Mouse (Mus musculus): ENCODE measurements around the gene Reck. TPM values are rescaled to one million over a fixed set of nuclear protein-coding genes. Genes with fewer than 3 reads are reported as not detected.

The Reck gene
- polyA plus RNA-seq, 1 experiment: 0.61 TPM

GRCm38 (mm10) chr4:43964951-43965684 lies 89.8 kb downstream of the Reck start:
- no peak overlapping the region for H3K4me3 ChIP-seq
- peak overlapping the region; percentile 28 for H3K4me2 ChIP-seq (ENCODE audit: low read depth)
- H3K27me3 ChIP-seq (ENCODE audit: control insufficient read depth, insufficient read depth, insufficient read length): no peaks in the 10 kb centered on the region
- peaks cover 83% of the 10 kb centered on the region for H3K79me2 ChIP-seq (ENCODE audit: control insufficient read depth, insufficient read depth)
- H3ac ChIP-seq (ENCODE audit: control insufficient read depth, insufficient read length): no peak overlapping the region
- TF ChIP-seq POLR2A (IDR thresholded peaks at IDR 0.05; ENCODE audit: insufficient read length, low read depth): no peak
- H3K36me3 ChIP-seq (ENCODE audit: control insufficient read depth, insufficient read depth): peaks cover 6% of the 10 kb centered on the region

- Histone ChIP-seq H3K36me3 (ENCODE audit: control insufficient read depth, insufficient read depth) (peaks cover 9% of the 10 kb centered on the region), H3K4me2 (ENCODE audit: low read depth) (peak overlapping the region; percentile 28), H3ac (ENCODE audit: control insufficient read depth, insufficient read length) (no peak overlapping the region), H3K4me3 (no peak overlapping the region), H3K79me2 (ENCODE audit: control insufficient read depth, insufficient read depth) (peaks cover 77% of the 10 kb centered on the region), H3K27me3 (ENCODE audit: control insufficient read depth, insufficient read depth, insufficient read length) (no peaks in the 10 kb centered on the region)
- TF ChIP-seq CEBPB (IDR thresholded peaks at IDR 0.05; ENCODE audit: insufficient read depth, poor library complexity, severe bottlenecking) (no peak), POLR2AphosphoS2 (IDR thresholded peaks at IDR 0.05; ENCODE audit: insufficient read length, low read depth) (no peak), TCF3 (IDR thresholded peaks at IDR 0.05; ENCODE audit: insufficient read length, low read depth) (no peak), REST (IDR thresholded peaks at IDR 0.05; ENCODE audit: insufficient read depth, insufficient read length) (no peak), SRF (IDR thresholded peaks at IDR 0.05; ENCODE audit: control insufficient read depth, insufficient read length, low read depth) (no peak), MYOG (IDR thresholded peaks at IDR 0.05; ENCODE audit: control insufficient read depth in 1 of 3, insufficient read depth in 1 of 3, insufficient read length in 2 of 3, low read depth in 2 of 3) (no peak), TCF12 (IDR thresholded peaks at IDR 0.05; ENCODE audit: insufficient read depth, poor library complexity, severe bottlenecking) (no peak)
Measured at GRCm38 (mm10) chr4:43965856-43966535, 90.7 kb downstream of the Reck start.

GRCm38 (mm10) chr4:43968650-43969049 lies 93.3 kb downstream of the Reck start:
- H3K4me2 ChIP-seq (ENCODE audit: low read depth): peak overlapping the region; percentile 94
- H3K4me3 ChIP-seq: no peak overlapping the region
- TF ChIP-seq SRF (IDR thresholded peaks at IDR 0.05; ENCODE audit: control insufficient read depth, insufficient read length, low read depth) (no peak), MYOD1 (IDR thresholded peaks at IDR 0.05; ENCODE audit: control insufficient read depth in 1 of 3, insufficient read length in 2 of 3, low read depth in 2 of 3) (peak in 2 of 3 experiments; percentile 44 to 49), MYOG (IDR thresholded peaks at IDR 0.05; ENCODE audit: control insufficient read depth in 1 of 3, insufficient read depth in 1 of 3, insufficient read length in 2 of 3, low read depth in 2 of 3) (peak in 2 of 3 experiments; percentile 9 to 57)
- H3K79me2 ChIP-seq (ENCODE audit: control insufficient read depth, insufficient read depth): peaks cover 61% of the 10 kb centered on the region
- H3K36me3 ChIP-seq (ENCODE audit: control insufficient read depth, insufficient read depth): peaks cover 30% of the 10 kb centered on the region
- no peak overlapping the region for H3ac ChIP-seq (ENCODE audit: control insufficient read depth, insufficient read length)
- no peaks in the 10 kb centered on the region for H3K27me3 ChIP-seq (ENCODE audit: control insufficient read depth, insufficient read depth, insufficient read length)

GRCm38 (mm10) chr4:43969373-43969772 lies 94.0 kb downstream of the Reck start:
- no peak overlapping the region for H3K4me3 ChIP-seq
- H3K79me2 ChIP-seq (ENCODE audit: control insufficient read depth, insufficient read depth): peaks cover 60% of the 10 kb centered on the region
- no peak overlapping the region for H3ac ChIP-seq (ENCODE audit: control insufficient read depth, insufficient read length)
- no peaks in the 10 kb centered on the region for H3K27me3 ChIP-seq (ENCODE audit: control insufficient read depth, insufficient read depth, insufficient read length)
- H3K36me3 ChIP-seq (ENCODE audit: control insufficient read depth, insufficient read depth): peaks cover 30% of the 10 kb centered on the region
- peak overlapping the region; percentile 94 for H3K4me2 ChIP-seq (ENCODE audit: low read depth)
- TF ChIP-seq REST (IDR thresholded peaks at IDR 0.05; ENCODE audit: insufficient read depth, insufficient read length): no peak
- TF ChIP-seq POLR2A (IDR thresholded peaks at IDR 0.05; ENCODE audit: insufficient read length, low read depth): no peak
- TF ChIP-seq E2F4 (IDR thresholded peaks at IDR 0.05; ENCODE audit: insufficient read depth): no peak
- TF ChIP-seq USF1 (IDR thresholded peaks at IDR 0.05; ENCODE audit: low read depth): no peak
- peak; percentile 15 to 93 (median 67) for TF ChIP-seq MYOG (IDR thresholded peaks at IDR 0.05; ENCODE audit: control insufficient read depth in 1 of 3, insufficient read depth in 1 of 3, insufficient read length in 2 of 3, low read depth in 2 of 3)
- TF ChIP-seq MAX (IDR thresholded peaks at IDR 0.05; ENCODE audit: low read depth): no peak
- no peak for TF ChIP-seq SRF (IDR thresholded peaks at IDR 0.05; ENCODE audit: control insufficient read depth, insufficient read length, low read depth)
- TF ChIP-seq TCF12 (IDR thresholded peaks at IDR 0.05; ENCODE audit: insufficient read depth, poor library complexity, severe bottlenecking): peak; percentile 83
- TF ChIP-seq POLR2AphosphoS2 (IDR thresholded peaks at IDR 0.05; ENCODE audit: insufficient read length, low read depth): no peak
- TF ChIP-seq MYOD1 (IDR thresholded peaks at IDR 0.05; ENCODE audit: control insufficient read depth in 1 of 3, insufficient read length in 2 of 3, low read depth in 2 of 3): peak; percentile 73 to 95 (median 86)
- TF ChIP-seq CEBPB (IDR thresholded peaks at IDR 0.05; ENCODE audit: insufficient read depth, poor library complexity, severe bottlenecking): no peak
- peak; percentile 70 for TF ChIP-seq TCF3 (IDR thresholded peaks at IDR 0.05; ENCODE audit: insufficient read length, low read depth)
